Mouse (Mus musculus) Patski (cell line): ENCODE measurements around the gene Smarcd1. TPM values are rescaled to one million over a fixed set of nuclear protein-coding genes. Genes with fewer than 3 reads are reported as not detected.
A peak's percentile ranks its signal among the peaks of the same experiment; 100 is the strongest.

Experiments
- ATAC-seq: fragments of 100-300 bp; one replicate; pipeline ENCODE4 v1.8.0; 2021
- CTCF ChIA-PET: fragments of 350-600 bp; sonication (Branson Sonifier 250); formaldehyde crosslinking; loops from one replicate; lab custom pipeline; 2022; ENCODE audit warnings: inconsistent platforms; lab: Charles Lee
- POLR2A ChIA-PET: fragments of 350-600 bp; sonication (Branson Sonifier 250); formaldehyde crosslinking; loops from one replicate; lab custom pipeline; 2022; ENCODE audit warnings: antibody characterized with exemption, inconsistent platforms; lab: Charles Lee
- DNase-seq: peaks from one replicate; pipeline ENCODE4 v3.0.0-alpha.2; 2011; ENCODE audit warnings: low read depth, low spot score
- H3K27me3 ChIP-seq: fragments of 371-371 bp; one replicate; pipeline ENCODE4 v1.5.1; 2021
- CTCF ChIP-seq: fragments of 100-300 bp; IDR thresholded peaks from one replicate; pipeline ENCODE4 v1.5.1; 2021
- in situ Hi-C: fragments of 300-500 bp; cut with MboI; formaldehyde crosslinking; loops from 3 replicates; pipeline ENCODE4 v1.11.1; 2018; ENCODE audit warnings: low pct_unique_long_range_greater_than_20kb, mixed read lengths
- polyA plus RNA-seq: library from polyadenylated mRNA; unstranded; gene quantifications from one replicate; pipeline ENCODE4 v1.2.3, GENCODE M21; 2021

The Smarcd1 gene
- polyA plus RNA-seq, 1 experiment from 2014 or later = 46.8 TPM

GRCm38 (mm10) chr15:99713569-99713968 lies 11.6 kb downstream of the Smarcd1 start:
- ChIA-PET POLR2A (no interaction called here), CTCF (no interaction called here)
- H3K27me3 ChIP-seq = no peaks in the 10 kb centered on the region
- TF ChIP-seq CTCF = no peak
- ATAC-seq = no peak
- DNase-seq = no peak
- in situ Hi-C loops = no loop called here

- ChIA-PET CTCF (interaction anchor here (0.7 to 2.8 kb wide), 7 partner anchors 8 to 64 kb away, joined by 3 to 17 read pairs (median 6); partner anchors contain the start of genes Cox14 and Gm17349), POLR2A (interaction anchor here (1.2 to 2.4 kb wide), 2 partner anchors 10 to 12 kb away, joined by 7 to 8 read pairs; partner anchors contain the start of gene Cox14)
- TF ChIP-seq CTCF = no peak
- in situ Hi-C loops = no loop called here
- no peak for DNase-seq
- no peak for ATAC-seq
- no peaks in the 10 kb centered on the region for H3K27me3 ChIP-seq
Measured at GRCm38 (mm10) chr15:99714206-99714605, 12.3 kb downstream of the Smarcd1 start.

GRCm38 (mm10) chr15:99714858-99715257 lies 12.9 kb downstream of the Smarcd1 start:
- in situ Hi-C loops = no loop called here
- no peak for TF ChIP-seq CTCF
- H3K27me3 ChIP-seq = no peaks in the 10 kb centered on the region
- POLR2A ChIA-PET = interaction anchor here (0.5 to 2.4 kb wide), 4 partner anchors 9 to 41 kb away, joined by 3 to 8 read pairs (median 6); partner anchors contain the start of gene Cox14
- CTCF ChIA-PET = interaction anchor here (0.7 to 2.8 kb wide), 7 partner anchors 8 to 64 kb away, joined by 3 to 17 read pairs (median 6); partner anchors contain the start of genes Cox14 and Gm17349
- peak; percentile 34 for DNase-seq
- ATAC-seq = no peak

GRCm38 (mm10) chr15:99715361-99715865 lies 13.5 kb downstream of the Smarcd1 start:
- peak; percentile 38 for DNase-seq
- ATAC-seq = peak; percentile 27
- ChIA-PET POLR2A (interaction anchor here (0.5 to 2.4 kb wide), 4 partner anchors 8 to 40 kb away, joined by 3 to 7 read pairs (median 4); partner anchors contain the start of gene Cox14), CTCF (interaction anchor here (1.2 to 2.8 kb wide), 6 partner anchors 9 to 63 kb away, joined by 3 to 17 read pairs (median 6); partner anchors contain the start of gene Gm17349)
- TF ChIP-seq CTCF = no peak
- in situ Hi-C loops = no loop called here
- no peaks in the 10 kb centered on the region for H3K27me3 ChIP-seq

GRCm38 (mm10) chr15:99715982-99716746 lies 14.2 kb downstream of the Smarcd1 start:
- POLR2A ChIA-PET = interaction anchor here (1.0 to 2.4 kb wide), 3 partner anchors 8 to 11 kb away, joined by 4 to 7 read pairs (median 5); partner anchors contain the start of gene Cox14
- CTCF ChIA-PET = interaction anchor here (2.2 to 2.8 kb wide), 2 partner anchors 8 to 10 kb away, joined by 16 to 17 read pairs; partner anchors contain the start of gene Gm17349
- in situ Hi-C loops = no loop called here
- ATAC-seq (no peak), DNase-seq (no peak)
- H3K27me3 ChIP-seq = no peaks in the 10 kb centered on the region
- TF ChIP-seq CTCF = no peak

- CTCF ChIA-PET = no interaction called here
- in situ Hi-C loops = no loop called here
- H3K27me3 ChIP-seq = no peaks in the 10 kb centered on the region
- POLR2A ChIA-PET = no interaction called here
- DNase-seq (no peak), ATAC-seq (no peak)
- TF ChIP-seq CTCF = no peak
Measured at GRCm38 (mm10) chr15:99716814-99717213, 14.9 kb downstream of the Smarcd1 start.

- DNase-seq (no peak), ATAC-seq (no peak)
- in situ Hi-C loops = no loop called here
- ChIA-PET POLR2A (no interaction called here), CTCF (no interaction called here)
- no peaks in the 10 kb centered on the region for H3K27me3 ChIP-seq
- TF ChIP-seq CTCF = no peak
Measured at GRCm38 (mm10) chr15:99717386-99718334, 15.7 kb downstream of the Smarcd1 start, which contains the start of gene Gpd1. Gene Gpd1 (plus strand): TSS chr15:99717515.

- in situ Hi-C loops = no loop called here
- no peak for DNase-seq
- CTCF ChIA-PET = no interaction called here
Measured at GRCm38 (mm10) chr15:99718461-99719021, 16.6 kb downstream of the Smarcd1 start.

GRCm38 (mm10) chr15:99719865-99720264 lies 17.9 kb downstream of the Smarcd1 start:
- ATAC-seq (no peak), DNase-seq (no peak)
- in situ Hi-C loops = no loop called here
- no peaks in the 10 kb centered on the region for H3K27me3 ChIP-seq
- no peak for TF ChIP-seq CTCF
- CTCF ChIA-PET = interaction anchor here (0.7 kb wide), 1 partner anchor 59 kb away, joined by 3 read pairs; no protein-coding TSS in a partner anchor
- POLR2A ChIA-PET = no interaction called here

More at GRCm38 (mm10) chr15:99718461-99719021, 16.6 kb downstream of the Smarcd1 start:
- POLR2A ChIA-PET = no interaction called here
- TF ChIP-seq CTCF = no peak
- ATAC-seq = no peak
- H3K27me3 ChIP-seq = no peaks in the 10 kb centered on the region
